Mouse (Mus musculus) gastrocnemius, adult 2 months (tissue): ENCODE results near the gene Nr2c2. TPM values are rescaled to one million over a fixed set of nuclear protein-coding genes. Genes with fewer than 3 reads are reported as not detected.

Experiments used
- DNase-seq: peaks from one replicate; pipeline ENCODE4 v3.0.0; 2022
- H3K27ac ChIP-seq: fragments of 200-600 bp; 2 replicates; pipeline ENCODE4 v1.8.1; 2022; ENCODE audit warnings: mild to moderate bottlenecking
- H3K4me3 ChIP-seq: fragments of 200-600 bp; 2 replicates; pipeline ENCODE4 v1.8.1; 2022; ENCODE audit warnings: mild to moderate bottlenecking, moderate library complexity
- CTCF ChIP-seq: fragments of 200-600 bp; IDR thresholded peaks from 2 replicates; pipeline ENCODE4 v1.8.1; 2022; ENCODE audit warnings: antibody characterized with exemption, mild to moderate bottlenecking, moderate library complexity
- intact Hi-C: fragments of 180-260 bp; cut with DNase I; formaldehyde crosslinking; loops from one replicate; pipeline ENCODE4 v1.15.1; 2025
- total RNA-seq, 2 experiments: library from RNA; stranded (reverse); gene quantifications; 2 replicates each; pipeline ENCODE4 v1.2.3; 2021

The Nr2c2 gene
- total RNA-seq, 2 experiments from 2014 or later = 21.1 to 23.0 TPM

DNA sequence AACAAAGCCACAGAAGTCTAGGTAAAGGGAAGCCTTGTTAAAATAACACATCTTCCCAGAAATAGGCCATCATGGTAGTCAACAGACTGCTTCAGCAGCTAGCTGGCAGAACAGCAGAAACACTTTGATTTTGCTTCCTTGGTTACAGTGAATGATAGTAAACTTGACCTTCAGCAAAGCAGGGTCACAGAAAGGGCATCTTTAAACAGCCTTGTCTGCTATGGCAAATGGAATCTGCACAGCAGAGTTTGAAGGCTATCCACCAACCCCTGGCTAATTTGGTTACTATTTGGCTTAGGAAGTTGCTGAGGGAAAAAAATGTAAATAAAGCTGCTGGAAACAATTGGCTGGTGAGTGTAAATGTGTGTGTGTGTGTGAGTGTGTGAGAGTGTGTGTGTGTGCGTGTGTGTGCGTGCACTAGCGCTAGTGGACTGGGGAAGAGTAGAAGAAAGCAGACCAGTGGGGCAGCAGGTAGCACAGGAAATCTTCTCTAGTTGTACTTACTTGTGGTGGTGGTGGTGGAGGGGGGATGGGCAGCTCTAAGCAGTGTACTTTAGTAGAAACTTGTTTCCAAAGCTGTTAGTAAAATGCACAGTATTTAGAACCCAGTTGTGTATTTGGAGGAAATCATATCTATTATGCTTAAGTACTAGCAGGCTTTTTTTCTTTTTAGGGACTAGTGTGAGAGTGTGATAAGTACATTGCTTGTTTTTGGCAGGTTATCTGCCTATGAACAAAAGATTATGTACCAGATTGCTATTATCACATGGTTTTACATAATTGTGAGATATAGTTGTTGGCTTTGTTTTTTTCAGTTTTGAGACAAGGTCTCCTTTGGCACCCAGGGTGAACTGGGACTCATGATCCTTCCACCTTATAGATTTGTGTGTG is 41.1 kb downstream of the Nr2c2 start:
- Histone ChIP-seq H3K27ac (0 out of 2 replicates have a peak overlapping the region, but pooled peaks have one; percentile 28), H3K4me3 (no peak overlapping the region)
- no peak for TF ChIP-seq CTCF
- DNase-seq = no peak
- intact Hi-C loops = no loop called here

DNA sequence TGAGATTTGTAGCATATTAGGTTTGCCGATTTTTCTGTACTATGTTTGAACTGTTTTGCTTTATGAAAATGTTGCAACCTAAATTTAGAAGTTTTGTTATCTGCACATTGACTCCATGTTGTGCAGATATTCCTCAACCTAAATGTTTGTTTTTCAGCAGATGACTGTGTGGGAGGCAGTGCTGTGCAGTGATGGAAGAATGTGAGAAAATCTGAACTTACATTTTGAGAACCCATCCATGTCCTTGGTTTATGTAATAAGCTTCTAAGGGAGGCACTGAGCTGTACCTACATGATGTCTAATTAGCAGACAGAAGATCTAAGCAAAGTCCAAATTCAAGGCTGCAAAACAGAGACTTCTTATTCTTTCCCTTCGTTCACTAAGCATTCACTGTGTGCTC is 42.4 kb downstream of the Nr2c2 start:
- DNase-seq = no peak
- TF ChIP-seq CTCF = no peak
- no peak overlapping the region for H3K4me3 ChIP-seq
- intact Hi-C loops = no loop called here
- H3K27ac ChIP-seq = no peak overlapping the region

DNA sequence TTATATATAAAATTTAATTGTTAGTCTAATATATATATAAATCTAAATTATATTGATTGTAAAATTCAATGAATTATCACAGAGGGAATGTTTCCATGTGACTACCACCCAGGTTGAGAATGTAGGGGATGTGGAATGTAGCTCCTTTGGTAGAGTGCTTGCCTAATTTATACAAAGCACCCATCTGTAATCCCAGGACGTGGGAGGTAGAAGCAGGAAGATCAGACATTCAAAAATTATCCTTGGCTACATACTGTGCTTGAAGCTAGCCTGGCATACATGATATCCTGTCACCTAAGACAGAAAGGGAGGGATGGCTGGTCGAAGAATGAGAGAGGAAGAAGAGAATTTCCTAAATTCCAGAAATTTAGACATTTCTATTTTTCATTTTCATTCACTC is 45.2 kb downstream of the Nr2c2 start:
- H3K4me3 ChIP-seq = no peak overlapping the region
- no peak for DNase-seq
- H3K27ac ChIP-seq = no peak overlapping the region
- TF ChIP-seq CTCF = no peak
- intact Hi-C loops = no loop called here

DNA sequence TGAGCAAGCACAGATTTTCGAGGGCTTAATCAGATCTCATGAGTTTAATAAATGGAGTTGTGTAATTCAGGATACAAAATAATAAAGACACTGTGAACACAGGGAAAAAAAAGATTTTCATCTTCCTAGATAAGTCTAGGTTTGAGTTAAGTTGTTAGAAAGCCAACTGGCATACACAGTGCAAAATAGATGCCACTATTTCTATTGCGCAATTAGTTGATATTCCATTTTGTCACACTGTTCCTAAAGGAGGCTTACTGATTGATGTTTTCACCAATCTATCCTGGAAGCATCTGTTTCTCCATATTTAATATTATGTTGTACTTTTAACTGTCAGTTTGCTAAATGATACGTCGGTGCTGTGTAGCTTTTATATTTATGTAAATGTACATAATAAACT is 54.7 kb downstream of the Nr2c2 start:
- no peak for TF ChIP-seq CTCF
- intact Hi-C loops = no loop called here
- no peak for DNase-seq
- H3K27ac ChIP-seq = no peak overlapping the region
- H3K4me3 ChIP-seq = no peak overlapping the region

DNA sequence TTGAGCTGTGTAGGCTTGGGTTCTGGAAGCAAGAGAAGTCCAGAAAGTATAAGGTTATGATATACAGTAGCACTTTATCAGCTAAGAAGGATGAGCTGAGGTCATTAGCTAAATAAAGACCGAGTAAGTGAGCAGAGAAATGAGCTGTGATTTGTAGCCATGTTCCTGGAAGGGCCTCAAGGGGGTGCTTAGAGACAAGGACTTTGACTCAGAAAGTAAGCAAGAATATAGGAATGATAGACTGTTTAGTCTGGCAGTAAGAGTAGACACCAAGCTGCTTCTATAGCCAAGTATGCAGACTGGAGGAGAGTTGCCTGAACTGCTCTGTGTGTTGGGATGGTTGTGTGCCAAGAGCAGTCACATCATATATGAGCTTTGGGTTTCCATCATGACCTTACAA is 62.6 kb downstream of the Nr2c2 start:
- intact Hi-C loops = loop anchor here (5.0 kb wide), 1 partner anchor 46 kb away; no protein-coding TSS in a partner anchor
- Histone ChIP-seq H3K27ac (no peak overlapping the region), H3K4me3 (no peak overlapping the region)
- no peak for DNase-seq
- TF ChIP-seq CTCF = peak; percentile 7; the same call in 1 of the 2 replicates

DNA sequence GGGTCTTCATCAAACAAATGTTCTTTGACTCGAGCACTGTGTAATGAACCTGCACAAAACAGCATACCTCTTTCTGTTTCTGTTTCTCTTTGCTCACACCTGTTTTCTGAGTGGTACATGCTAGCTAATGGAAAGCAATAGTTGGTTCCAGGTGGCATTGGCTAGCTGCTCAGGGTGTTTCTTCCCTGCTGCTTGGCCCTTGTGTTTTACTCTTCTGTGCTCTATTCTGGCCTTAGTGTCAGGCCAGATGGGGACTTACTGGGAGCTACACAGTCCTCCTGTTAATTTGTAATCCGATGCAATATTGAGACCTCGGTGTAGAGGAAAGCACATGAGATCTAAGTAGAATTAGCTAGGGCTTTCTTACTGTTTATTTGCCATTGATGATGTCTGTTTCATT is 67.6 kb downstream of the Nr2c2 start:
- Histone ChIP-seq H3K4me3 (no peak overlapping the region), H3K27ac (peak overlapping the region; percentile 48; the same call in 1 of the 2 replicates)
- no peak for DNase-seq
- no peak for TF ChIP-seq CTCF
- intact Hi-C loops = no loop called here

DNA sequence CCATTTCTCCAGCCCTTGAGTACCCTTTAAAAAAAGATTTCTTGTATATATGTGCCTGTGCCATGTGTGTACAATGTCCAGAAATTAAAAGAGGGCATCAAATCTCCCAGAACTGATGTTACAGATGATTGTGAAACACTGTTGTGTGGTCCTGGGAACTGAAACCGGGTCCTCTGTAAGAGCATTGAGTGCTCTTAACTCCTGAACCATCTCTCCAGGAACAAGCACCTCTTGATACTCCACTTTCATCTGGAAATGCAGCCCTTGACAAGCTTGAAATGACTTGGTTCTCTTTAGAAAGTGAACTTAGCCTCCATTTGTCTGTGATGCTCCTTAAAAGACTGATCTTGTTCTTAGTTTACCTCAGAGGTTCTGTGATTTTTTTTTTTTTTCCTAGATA is 71.5 kb downstream of the Nr2c2 start:
- no peak for DNase-seq
- TF ChIP-seq CTCF = no peak
- H3K27ac ChIP-seq = no peak overlapping the region
- no peak overlapping the region for H3K4me3 ChIP-seq
- intact Hi-C loops = no loop called here

DNA sequence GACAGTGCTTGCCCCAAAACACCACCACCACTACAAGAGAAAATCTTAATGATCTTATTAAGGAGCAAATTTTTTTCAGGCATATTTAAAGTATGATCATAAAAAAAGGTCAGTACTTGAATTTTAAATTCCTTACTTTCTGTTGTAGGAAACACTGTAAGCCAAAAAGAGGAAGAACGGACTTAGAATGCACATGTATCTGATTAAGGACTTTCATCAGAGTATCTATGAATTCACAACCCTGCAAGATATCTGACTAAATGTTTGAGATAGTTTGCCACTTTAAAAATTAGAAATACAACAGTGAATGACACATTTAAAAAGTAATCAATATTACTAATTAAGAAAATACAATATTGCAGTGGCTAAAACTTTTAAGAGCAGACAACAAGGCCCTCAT is 85.3 kb downstream of the Nr2c2 start:
- intact Hi-C loops = no loop called here
- TF ChIP-seq CTCF = no peak
- DNase-seq = no peak
- Histone ChIP-seq H3K4me3 (no peak overlapping the region), H3K27ac (no peak overlapping the region)

DNA sequence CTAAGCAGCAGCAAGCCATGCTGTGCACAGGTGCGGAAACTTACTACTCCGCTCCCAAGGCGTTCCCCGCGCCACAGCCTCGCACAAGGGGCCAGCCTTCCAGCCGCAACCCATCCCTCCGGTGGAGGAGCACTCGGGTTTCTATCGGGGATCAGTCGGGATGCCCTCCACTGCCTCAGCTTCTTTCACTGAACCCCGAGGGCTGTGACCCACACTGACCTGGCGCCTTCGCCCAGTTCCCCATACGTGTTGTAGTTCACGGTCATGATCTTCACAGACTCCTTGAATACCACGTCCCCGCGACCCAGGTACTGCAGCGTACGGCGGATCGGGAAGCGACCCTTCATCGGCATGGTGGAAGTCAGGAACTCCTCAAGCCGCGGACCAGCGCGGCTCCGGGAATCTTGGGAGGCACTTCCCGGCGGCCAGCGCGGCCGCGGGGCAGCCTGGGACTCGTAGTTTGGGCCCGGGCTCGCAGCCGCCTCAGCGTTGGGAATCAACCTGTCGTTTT is 92.5 kb downstream of the Nr2c2 start, which contains the start of gene Mrps25:
Gene Mrps25 (minus strand): TSS at position 413 of the 511 bp plus-strand sequence.
- peak; percentile 83 for DNase-seq
- Histone ChIP-seq H3K27ac (peak within 1 kb of the TSS; percentile 88), H3K4me3 (peak within 1 kb of the TSS; percentile 78)
- TF ChIP-seq CTCF = no peak
- intact Hi-C loops = loop anchor here (5.0 kb wide), 1 partner anchor 91 kb away; the partner anchor contains the start of gene Nr2c2

DNA sequence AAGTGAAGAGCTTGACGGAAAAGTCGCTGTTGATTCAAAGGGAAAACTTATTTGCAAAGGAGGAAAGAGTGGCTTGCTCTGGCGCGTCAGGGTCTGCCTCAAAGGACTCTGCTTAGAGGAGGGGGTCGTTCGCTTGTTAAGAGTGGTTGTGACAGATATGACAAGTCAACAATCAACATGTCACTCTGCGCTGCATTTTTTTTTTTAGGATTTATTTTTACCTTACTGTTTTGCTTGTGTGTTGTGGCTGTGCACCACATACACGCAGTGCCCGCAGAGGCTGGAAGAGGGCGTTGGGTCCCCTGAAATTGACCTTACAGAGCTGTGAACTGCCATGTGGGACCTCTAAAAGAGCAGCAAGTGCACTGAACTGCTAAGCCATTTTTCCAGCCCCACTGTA is 93.0 kb downstream of the Nr2c2 start:
- H3K27ac ChIP-seq = peak overlapping the region; percentile 88
- intact Hi-C loops = loop anchor here (5.0 kb wide), 1 partner anchor 92 kb away; the partner anchor contains the start of gene Nr2c2
- no peak for DNase-seq
- H3K4me3 ChIP-seq = peak overlapping the region; percentile 78
- peak; percentile 12; the same call in 1 of the 2 replicates for TF ChIP-seq CTCF

DNA sequence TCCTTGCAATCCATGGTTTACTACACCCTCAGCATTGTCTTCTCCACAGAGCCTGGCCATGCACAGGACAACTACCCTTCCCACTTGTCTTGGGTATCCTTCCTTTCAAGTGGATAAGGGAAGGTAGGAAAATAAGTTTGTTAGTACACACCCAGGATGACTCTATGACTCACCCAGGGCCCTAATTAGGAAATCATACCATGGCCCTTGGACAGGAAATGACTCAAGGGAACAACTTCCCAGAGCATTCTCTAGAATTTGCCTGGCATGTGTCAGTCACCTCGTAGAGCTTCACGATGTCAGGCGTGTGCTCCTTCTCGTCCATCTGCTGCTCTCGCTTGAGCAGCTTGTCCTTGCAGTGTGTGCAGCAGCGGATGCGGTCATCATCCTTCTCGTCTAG is 108.2 kb downstream of the Nr2c2 start:
- Histone ChIP-seq H3K27ac (no peak overlapping the region), H3K4me3 (no peak overlapping the region)
- intact Hi-C loops = no loop called here
- no peak for DNase-seq
- no peak for TF ChIP-seq CTCF

DNA sequence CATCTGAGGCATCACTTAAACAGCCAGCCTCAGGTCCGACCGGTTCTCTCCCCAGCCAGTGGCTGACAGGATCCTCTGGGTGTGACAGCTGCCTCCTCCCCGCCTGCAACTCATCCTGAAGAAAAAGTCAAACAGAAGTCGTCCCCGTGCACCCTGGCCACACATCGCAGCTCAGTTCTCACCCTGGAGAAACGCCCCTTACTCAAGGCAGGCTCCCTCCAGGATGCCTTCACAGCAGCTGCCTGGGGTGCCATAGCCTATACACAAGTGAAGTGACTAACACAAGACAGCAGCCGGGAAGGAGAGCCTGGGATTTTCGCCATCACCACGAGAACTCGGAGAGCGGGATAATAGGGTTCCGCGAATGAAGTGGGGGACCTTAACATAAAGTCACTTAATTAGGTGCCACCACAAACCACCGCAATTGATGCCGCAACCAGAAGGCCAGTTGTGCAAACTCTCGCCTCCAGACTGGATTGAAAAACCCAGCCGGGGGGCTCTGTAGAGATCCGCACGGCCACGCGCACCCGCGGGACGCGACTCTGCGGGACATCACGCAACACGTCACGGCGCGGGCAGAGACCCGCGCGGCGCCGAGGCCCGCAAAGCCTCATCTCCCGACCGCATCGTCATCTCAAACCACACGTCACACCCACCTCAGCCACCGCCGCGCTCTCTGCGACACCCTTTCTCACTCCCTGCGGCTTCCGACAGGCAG is 123.0 kb downstream of the Nr2c2 start:
- DNase-seq = no peak

More for the DNA sequence above, 123.0 kb downstream of the Nr2c2 start:
- no peak for TF ChIP-seq CTCF
- H3K27ac ChIP-seq = peak overlapping the region; percentile 91
- H3K4me3 ChIP-seq = peak overlapping the region; percentile 84
- intact Hi-C loops = no loop called here
